Mouse (Mus musculus): ENCODE data around the gene Tent4b. TPM values are rescaled to one million over a fixed set of nuclear protein-coding genes. Genes with fewer than 3 reads are reported as not detected.

Tent4b gene
- polyA plus RNA-seq, 1 experiment from 2014 or later = 8.7 TPM

DNA sequence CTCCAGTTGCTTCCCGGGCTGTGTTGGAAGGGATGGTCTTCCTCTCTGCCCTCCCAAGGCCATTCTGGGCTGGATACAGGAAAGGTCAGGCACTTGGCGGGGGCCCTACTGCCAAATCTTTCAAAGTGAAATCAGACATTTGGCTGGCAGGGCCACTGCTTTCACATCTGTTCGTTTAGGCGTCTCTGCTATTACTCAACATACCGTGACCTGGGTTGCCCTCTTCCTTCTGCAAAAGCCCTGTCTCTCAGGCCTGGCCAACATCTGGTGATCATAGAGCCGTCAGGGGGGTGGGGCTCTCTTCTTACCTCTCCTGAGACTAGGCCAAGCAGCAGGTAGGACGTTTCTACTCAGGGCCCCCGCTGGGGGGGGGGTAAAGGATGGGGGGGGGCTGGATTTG lies 83.7 kb downstream of the Tent4b start:
- 34% methylated on average over 8 of the region's 8 CpGs for WGBS (ENCODE audit: insufficient replicate concordance)
- Histone ChIP-seq H3K36me3 (no peaks in the 10 kb centered on the region), H3K9me3 (replicated peaks) (no peaks in the 10 kb centered on the region), H3K27ac (no peak overlapping the region), H3K4me3 (no peak overlapping the region), H3K9ac (no peak overlapping the region), H3K27me3 (replicated peaks) (no peaks in the 10 kb centered on the region), H3K4me1 (peaks cover 83% of the 10 kb centered on the region), H3K4me2 (no peak overlapping the region)
- no peak for ATAC-seq

DNA sequence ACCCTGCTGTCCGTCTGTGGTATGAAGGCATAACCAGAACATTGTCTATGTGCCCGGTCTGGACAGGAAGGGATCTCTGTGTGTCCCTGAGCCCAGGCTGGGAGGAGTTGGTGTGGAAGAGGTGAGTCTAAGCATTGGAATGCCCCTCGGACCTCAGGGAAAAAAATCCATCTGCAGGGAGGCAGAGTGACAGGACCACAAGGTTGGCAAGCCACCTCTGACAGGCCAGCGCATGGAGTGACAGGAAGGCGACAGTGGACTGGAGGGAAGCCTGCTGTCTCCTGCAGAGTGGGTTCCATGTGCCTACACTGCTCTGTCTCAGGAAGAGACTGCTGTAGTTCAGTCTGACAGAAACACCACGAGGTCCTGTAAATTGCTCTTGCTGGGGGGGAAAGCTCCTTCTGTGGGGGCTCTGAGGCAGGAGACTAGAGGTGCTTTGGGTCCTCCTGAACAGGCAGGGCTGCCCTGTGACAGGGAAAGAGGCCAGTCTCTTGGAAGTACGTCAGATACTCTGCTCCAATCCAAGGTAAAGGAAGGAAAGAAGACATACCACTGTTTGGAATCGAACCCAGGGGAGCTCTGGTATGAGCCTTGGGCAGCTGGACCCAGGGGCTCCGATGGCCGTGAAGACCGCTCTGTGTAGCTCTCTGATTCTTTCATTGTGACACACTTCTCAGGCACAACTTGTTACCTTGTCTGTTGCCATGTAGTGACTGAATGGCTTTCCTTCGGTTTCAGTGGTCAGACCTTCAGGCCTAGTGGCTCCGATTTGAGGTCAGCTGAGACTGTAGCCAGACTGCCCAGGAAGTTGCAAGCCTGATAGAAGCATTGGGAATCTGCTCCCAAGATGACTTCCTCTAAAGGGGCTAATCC lies 84.5 kb downstream of the Tent4b start:
- no peaks in the 10 kb centered on the region for H3K36me3 ChIP-seq
- ATAC-seq = no peak
- H3K4me1 ChIP-seq = peaks cover 84% of the 10 kb centered on the region
- no peak overlapping the region for H3K4me3 ChIP-seq
- no peaks in the 10 kb centered on the region for H3K27me3 ChIP-seq (replicated peaks)
- WGBS (ENCODE audit: insufficient replicate concordance) = 70% methylated on average over 13 of the region's 13 CpGs
- H3K9ac ChIP-seq = no peak overlapping the region
- no peak overlapping the region for H3K27ac ChIP-seq
- H3K4me2 ChIP-seq = no peak overlapping the region
- H3K9me3 ChIP-seq (replicated peaks) = no peaks in the 10 kb centered on the region

DNA sequence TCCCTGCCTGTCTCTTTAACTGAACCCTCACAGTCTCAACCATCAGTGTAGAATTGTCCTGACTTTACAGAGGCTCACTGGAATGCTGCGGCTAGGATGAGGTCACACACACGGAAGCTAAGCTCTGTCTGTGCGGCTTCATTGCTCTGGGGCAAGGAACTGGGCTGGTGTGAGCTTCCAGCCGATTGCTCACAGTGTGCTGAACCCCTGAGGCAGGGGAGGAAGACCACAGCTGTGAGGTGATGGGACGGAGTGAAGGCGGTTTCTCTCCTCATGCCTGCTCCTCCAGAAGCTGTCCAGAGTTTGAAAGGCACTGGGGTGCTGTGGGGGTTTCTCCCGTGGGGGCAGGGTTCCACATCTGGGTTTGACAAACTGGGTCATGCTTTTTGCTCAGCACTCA lies 85.7 kb downstream of the Tent4b start:
- H3K27ac ChIP-seq = 0 out of 2 replicates have a peak overlapping the region, but pooled peaks have one; percentile 13
- H3K9ac ChIP-seq = no peak overlapping the region
- 67% methylated on average over 7 of the region's 7 CpGs for WGBS (ENCODE audit: insufficient replicate concordance)
- no peaks in the 10 kb centered on the region for H3K9me3 ChIP-seq (replicated peaks)
- no peaks in the 10 kb centered on the region for H3K36me3 ChIP-seq
- no peak overlapping the region for H3K4me2 ChIP-seq
- ATAC-seq = no peak
- no peak overlapping the region for H3K4me3 ChIP-seq
- peaks cover 84% of the 10 kb centered on the region for H3K4me1 ChIP-seq
- no peaks in the 10 kb centered on the region for H3K27me3 ChIP-seq (replicated peaks)

DNA sequence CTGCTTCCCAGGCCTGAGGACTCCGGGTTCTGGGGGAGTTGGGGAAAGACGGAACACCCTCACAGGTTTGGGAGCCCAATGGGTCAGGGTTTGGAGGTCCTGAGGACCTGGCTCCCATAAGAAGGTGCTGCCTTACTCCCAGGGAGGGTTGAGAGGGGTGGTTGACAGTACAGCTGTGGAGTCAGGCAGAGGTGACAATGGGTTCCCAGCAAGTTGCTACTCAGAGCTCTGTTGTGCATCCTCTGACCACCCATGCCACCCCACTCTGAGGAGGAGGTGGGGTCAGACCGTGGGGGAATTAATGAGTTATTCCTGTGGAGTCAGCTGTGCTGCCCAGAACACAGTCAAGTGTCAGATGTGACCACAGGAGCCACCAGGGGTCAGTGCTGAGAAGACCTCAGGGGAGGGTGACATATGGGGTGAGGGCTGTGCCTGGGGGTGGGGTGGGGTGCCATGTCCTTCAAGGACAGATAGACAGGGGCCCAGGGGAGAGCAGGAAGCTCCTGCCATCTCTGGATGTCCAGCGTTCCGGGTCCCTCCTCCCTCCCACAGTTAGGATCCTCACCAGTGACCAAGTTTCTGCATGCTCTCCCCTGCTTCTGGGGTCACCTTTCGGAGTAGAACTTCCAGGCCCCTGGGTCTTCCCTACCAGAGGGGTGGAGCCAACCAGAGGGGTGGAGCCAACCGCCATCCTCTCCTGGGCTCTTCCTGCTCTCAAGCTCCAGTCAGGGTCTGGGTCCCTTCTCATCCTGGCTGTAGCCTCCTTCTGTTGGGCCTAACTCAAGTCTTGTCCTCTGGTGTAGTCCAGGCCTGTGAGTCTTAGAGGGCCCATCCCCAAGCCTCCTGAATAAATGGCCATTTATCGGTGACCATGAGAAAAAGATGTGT lies 86.7 kb downstream of the Tent4b start:
- Histone ChIP-seq H3K27me3 (replicated peaks) (no peaks in the 10 kb centered on the region), H3K9ac (peak overlapping the region; percentile 3; the same call in 1 of the 2 replicates), H3K9me3 (replicated peaks) (no peaks in the 10 kb centered on the region), H3K4me3 (no peak overlapping the region), H3K36me3 (no peaks in the 10 kb centered on the region), H3K4me1 (peaks cover 85% of the 10 kb centered on the region), H3K4me2 (peak overlapping the region; percentile 31), H3K27ac (0 out of 2 replicates have a peak overlapping the region, but pooled peaks have one; percentile 68)
- WGBS (ENCODE audit: insufficient replicate concordance) = 52% methylated on average over 8 of the region's 8 CpGs
- peak; percentile 45 for ATAC-seq

DNA sequence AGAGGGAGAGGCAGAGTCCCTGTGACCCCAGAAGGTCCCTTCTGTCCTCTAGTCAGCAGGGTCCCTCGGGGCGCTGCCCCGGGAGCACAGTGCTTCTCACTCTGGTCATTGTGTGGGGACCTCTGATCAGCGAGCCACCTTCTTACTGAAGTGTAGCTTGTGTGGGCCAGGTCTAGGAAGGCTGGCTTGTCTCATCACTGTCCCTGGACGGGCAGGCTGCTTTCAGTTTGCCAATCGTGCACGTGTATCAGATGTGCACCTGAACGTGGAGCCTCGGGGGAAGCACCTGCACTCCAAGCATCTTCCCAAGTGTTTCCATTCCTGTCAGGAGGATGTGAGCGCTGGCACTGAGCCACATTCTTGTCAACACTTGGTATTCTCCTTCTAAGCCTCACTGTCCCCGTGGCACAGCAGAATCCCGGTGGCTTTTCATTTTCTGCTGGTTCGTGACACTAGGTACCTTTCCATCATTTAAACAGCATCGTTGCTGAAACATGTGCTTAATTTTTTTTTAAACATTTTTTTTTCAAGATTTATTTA lies 87.5 kb downstream of the Tent4b start:
- H3K27ac ChIP-seq = peak overlapping the region; percentile 68
- H3K36me3 ChIP-seq = no peaks in the 10 kb centered on the region
- no peak for ATAC-seq
- peaks cover 84% of the 10 kb centered on the region for H3K4me1 ChIP-seq
- H3K4me3 ChIP-seq = no peak overlapping the region
- H3K4me2 ChIP-seq = peak overlapping the region; percentile 31; the same call in 1 of the 2 replicates
- H3K27me3 ChIP-seq (replicated peaks) = no peaks in the 10 kb centered on the region
- no peak overlapping the region for H3K9ac ChIP-seq
- 82% methylated on average over 14 of the region's 14 CpGs for WGBS (ENCODE audit: insufficient replicate concordance)
- H3K9me3 ChIP-seq (replicated peaks) = no peaks in the 10 kb centered on the region

DNA sequence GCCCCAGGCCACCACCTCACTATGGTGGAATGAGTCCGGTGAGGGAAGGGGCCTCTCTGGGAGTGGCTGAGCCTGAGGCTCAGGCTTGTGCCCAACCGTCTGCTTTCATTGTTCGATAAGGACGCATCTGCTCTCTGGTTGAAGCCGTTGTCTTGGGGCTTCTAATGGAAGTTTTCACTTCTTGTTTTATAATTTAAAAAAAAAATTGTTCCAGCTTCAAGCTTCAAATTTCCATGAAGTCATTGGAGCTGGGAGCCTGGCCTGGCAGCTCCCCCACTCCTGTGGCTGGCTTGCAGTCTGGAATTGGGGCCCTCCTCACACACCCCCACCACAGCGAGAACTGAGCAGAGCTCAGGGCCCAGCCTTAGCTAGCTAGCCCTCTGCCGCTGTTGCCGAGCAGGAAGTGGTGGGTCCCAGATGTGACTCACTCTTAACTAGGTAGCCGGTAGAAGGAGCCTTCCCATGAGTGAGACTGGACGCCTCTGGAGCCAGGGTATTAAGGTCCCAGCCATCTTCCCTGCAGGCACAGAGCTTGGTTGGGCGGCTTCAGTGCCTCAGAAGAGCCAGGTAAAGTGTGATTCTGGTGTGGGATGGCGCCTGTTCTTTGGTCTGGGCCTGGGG lies 89.7 kb downstream of the Tent4b start:
- WGBS (ENCODE audit: insufficient replicate concordance) = 11% methylated on average over 12 of the region's 12 CpGs

DNA sequence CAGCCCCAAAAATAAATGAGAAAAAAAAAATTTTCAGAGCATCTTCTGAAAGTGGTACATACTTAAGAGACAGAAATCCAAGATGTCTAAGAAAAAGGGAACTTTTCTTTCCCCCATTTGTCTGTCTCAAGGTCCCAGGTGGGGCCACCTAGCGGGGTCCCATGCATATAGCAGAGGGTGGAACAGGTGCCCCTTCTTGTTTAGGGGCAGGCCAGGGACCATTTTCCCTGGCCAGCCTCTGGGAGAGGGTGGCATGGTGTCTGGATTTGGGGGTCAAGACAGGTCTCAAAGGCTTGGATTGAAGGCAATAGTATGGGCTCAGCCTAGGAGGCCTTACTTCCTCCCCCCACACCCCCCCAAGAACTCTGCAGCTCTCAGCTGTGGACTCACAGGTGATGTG lies 90.9 kb downstream of the Tent4b start:
- peak overlapping the region; percentile 53 for H3K27ac ChIP-seq
- ATAC-seq = no peak
- 35% methylated on average over 1 of the region's 1 CpGs for WGBS (ENCODE audit: insufficient replicate concordance)
- peaks cover 93% of the 10 kb centered on the region for H3K4me1 ChIP-seq
- no peaks in the 10 kb centered on the region for H3K9me3 ChIP-seq (replicated peaks)
- no peak overlapping the region for H3K4me3 ChIP-seq
- no peak overlapping the region for H3K4me2 ChIP-seq
- H3K36me3 ChIP-seq = no peaks in the 10 kb centered on the region
- H3K27me3 ChIP-seq (replicated peaks) = no peaks in the 10 kb centered on the region
- no peak overlapping the region for H3K9ac ChIP-seq

More for the DNA sequence above, 89.7 kb downstream of the Tent4b start:
- peak overlapping the region; percentile 69 for H3K4me2 ChIP-seq
- H3K4me1 ChIP-seq = peaks cover 88% of the 10 kb centered on the region
- H3K9ac ChIP-seq = peak overlapping the region; percentile 74
- peak overlapping the region; percentile 38 for H3K4me3 ChIP-seq
- ATAC-seq = peak; percentile 77
- no peaks in the 10 kb centered on the region for H3K27me3 ChIP-seq (replicated peaks)
- peak overlapping the region; percentile 88 for H3K27ac ChIP-seq
- no peaks in the 10 kb centered on the region for H3K36me3 ChIP-seq
- H3K9me3 ChIP-seq (replicated peaks) = no peaks in the 10 kb centered on the region

DNA sequence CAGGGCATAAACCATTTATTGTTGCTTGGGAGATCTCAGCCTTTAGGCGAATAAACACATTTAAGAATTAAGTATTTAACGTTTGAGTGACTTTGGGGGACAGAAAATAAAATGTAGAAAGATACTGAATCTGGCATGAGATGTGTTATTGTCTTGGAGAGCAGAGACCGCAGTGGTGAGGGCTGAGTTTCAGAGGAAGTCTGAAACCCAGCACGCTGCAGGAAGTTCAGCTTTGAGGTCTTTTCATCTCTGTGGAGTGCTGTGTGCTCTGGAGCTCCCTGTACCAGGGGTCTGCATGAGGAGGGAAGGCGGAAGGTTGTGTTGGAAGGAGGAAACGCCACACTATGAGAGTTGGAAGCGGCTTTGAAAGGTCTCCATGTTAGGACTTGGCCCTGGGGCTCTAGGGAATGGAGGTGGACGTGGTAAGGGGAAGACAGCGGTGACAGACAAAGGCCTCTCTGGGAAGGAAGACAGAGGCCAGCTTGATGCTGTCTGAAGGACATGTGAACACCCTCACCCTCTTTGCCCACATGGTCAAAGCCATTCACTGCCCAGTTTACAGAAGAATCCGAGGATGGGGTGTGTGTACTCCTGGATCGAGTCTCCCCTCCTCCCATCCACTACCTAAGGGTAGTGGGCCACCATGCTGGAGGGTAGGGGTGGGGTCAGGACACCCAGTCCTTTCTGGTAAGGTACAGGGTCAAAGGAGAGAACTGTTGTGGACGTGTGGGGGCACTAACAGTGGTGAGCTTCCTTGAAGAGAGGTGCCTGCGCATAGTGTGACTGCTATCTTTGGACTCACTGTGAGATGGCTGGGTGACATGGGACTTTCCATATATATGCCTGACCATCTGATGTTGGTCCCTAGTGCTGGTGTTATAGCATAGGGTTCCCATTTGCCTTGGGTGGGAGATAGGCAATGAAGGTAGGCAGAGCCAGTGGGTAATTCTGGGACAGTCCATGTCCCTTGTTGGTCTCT lies 91.6 kb downstream of the Tent4b start:
- no peaks in the 10 kb centered on the region for H3K9me3 ChIP-seq (replicated peaks)
- no peak overlapping the region; the same call in 1 of the 2 replicates for H3K4me2 ChIP-seq
- no peaks in the 10 kb centered on the region for H3K27me3 ChIP-seq (replicated peaks)
- H3K36me3 ChIP-seq = peaks cover 6% of the 10 kb centered on the region
- H3K27ac ChIP-seq = peak overlapping the region; percentile 61
- peaks cover 93% of the 10 kb centered on the region for H3K4me1 ChIP-seq
- H3K9ac ChIP-seq = peak overlapping the region; percentile 18; the same call in 1 of the 2 replicates
- WGBS (ENCODE audit: insufficient replicate concordance) = 66% methylated on average over 13 of the region's 13 CpGs
- ATAC-seq = no peak
- no peak overlapping the region for H3K4me3 ChIP-seq

DNA sequence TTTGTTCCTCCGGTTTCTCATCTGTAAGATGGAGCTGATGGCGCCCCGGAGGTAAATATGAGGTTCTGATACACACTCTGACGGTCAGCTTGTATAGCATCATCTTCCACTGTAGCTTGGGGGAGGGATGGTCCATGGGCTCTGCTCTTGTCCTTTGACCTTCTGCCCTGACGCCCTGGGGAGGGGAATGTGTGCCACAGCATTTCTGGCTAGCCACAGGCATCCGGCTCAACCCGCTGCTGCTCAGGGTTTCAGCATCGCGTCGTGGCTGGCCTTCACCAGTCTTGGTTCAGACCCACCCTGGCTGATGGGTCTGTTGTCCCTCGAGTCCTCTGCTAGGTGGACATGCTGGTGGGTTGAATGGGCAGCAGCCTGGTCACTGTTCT lies 92.3 kb downstream of the Tent4b start:
- no peak overlapping the region for H3K4me2 ChIP-seq
- no peak overlapping the region for H3K9ac ChIP-seq
- H3K4me1 ChIP-seq = peaks cover 93% of the 10 kb centered on the region
- H3K27ac ChIP-seq = peak overlapping the region; percentile 38; the same call in 1 of the 2 replicates
- H3K36me3 ChIP-seq = peaks cover 13% of the 10 kb centered on the region
- no peak for ATAC-seq
- no peaks in the 10 kb centered on the region for H3K27me3 ChIP-seq (replicated peaks)
- WGBS (ENCODE audit: insufficient replicate concordance) = 84% methylated on average over 11 of the region's 11 CpGs
- H3K9me3 ChIP-seq (replicated peaks) = no peaks in the 10 kb centered on the region
- no peak overlapping the region for H3K4me3 ChIP-seq

DNA sequence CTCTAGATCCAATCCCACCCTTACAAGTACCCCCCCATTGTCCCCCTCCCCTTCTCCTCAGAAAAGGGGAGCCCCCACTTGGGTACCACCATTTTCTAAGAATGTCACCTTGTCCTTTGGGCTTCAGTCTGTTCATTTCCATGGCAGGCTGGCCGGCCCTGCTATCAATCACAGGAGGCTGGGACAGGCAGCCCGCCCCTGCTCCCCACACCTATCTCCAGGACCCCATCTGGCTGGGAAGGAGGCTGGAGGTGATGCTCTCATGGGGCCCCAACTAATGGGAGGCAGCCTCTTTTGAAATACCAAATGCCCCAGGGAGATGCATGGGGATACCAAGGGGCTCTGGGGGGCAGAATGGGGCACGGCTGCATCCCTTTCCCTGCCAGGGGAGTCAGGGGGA lies 93.9 kb downstream of the Tent4b start:
- Histone ChIP-seq H3K4me1 (peaks cover 99% of the 10 kb centered on the region), H3K36me3 (peaks cover 21% of the 10 kb centered on the region), H3K4me2 (peak overlapping the region; percentile 51), H3K27ac (peak overlapping the region; percentile 68), H3K9ac (peak overlapping the region; percentile 44), H3K4me3 (no peak overlapping the region), H3K9me3 (replicated peaks) (no peaks in the 10 kb centered on the region), H3K27me3 (replicated peaks) (no peaks in the 10 kb centered on the region)
- peak; percentile 50; the same call in 1 of the 2 replicates for ATAC-seq
- 35% methylated on average over 3 of the region's 3 CpGs for WGBS (ENCODE audit: insufficient replicate concordance)
